Mouse (Mus musculus) megakaryocyte, embryonic 14.5 days (primary cell): ENCODE results near the gene Gm20388.

Experiments
- FLI1 ChIP-seq: IDR thresholded peaks from 2 replicates; pipeline ENCODE4 v1.6.1; 2012; ENCODE audit warnings: low read length, inconsistent platforms, mixed read lengths
- GATA1 ChIP-seq: IDR thresholded peaks from 3 replicates; pipeline ENCODE4 v1.6.1; 2012; ENCODE audit warnings: mixed read lengths, low read length, inconsistent platforms, borderline replicate concordance

DNA sequence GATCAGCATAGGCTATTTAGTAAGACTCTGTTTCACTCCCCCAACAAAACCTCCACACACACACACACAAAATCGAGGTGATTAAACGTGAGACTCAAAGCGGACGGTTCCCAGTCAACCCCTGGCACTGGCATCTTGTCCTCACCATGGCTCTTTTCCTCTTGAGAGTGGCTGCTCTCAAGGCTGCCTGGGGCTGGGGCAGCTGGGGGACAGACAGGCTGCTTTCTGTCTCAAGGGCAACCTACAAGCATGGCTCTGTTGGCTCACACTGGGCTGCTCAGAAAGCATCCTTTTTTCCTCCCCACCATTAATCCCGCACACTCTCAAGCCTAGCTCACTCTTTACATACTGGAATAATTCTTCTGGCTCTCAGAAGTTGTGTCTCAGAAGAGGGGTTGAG is 108.7 kb downstream of the Gm20388 start:
- TF ChIP-seq GATA1 (no peak), FLI1 (no peak)
